In genomic region chr4:127023201-127023600, GRCm38 (mm10) we compare ENCODE assay signal across 9 mouse cellular contexts. TPM values are rescaled to one million over a fixed set of nuclear protein-coding genes. Genes with fewer than 3 reads are reported as not detected.
DNase-seq lines count a peak whose midpoint lies in the region; ATAC-seq and TF ChIP-seq lines count a peak whose summit lies in the region.
"Had no signal": no experiment of that assay in that cellular context is flagged by ENCODE, and none has a peak within 500 bp of the region (broad histone marks: within the 10 kb centered on the region; RNA-seq: fewer than 3 reads in every experiment).

No protein-coding gene starts in this region.

- H3K9ac ChIP-seq in lung, embryonic 15.5 days = peak overlapping the region; percentile 100
- peak overlapping the region; percentile 97 for H3K9ac ChIP-seq in limb, embryonic 11.5 days (ENCODE audit: low read length)

- H3K4me2 ChIP-seq in lung, embryonic 15.5 days = peak overlapping the region; percentile 83
- H3K4me2 ChIP-seq in limb, embryonic 11.5 days (ENCODE audit: low read depth, severe bottlenecking) = peak overlapping the region; percentile 83

- H3K27me3 ChIP-seq in lung, embryonic 15.5 days = no peaks in the 10 kb centered on the region
- no peaks in the 10 kb centered on the region for H3K27me3 ChIP-seq in limb, embryonic 11.5 days (ENCODE audit: control insufficient read depth, insufficient read depth, low read length)

- no peaks in the 10 kb centered on the region for H3K9me3 ChIP-seq in lung, embryonic 15.5 days
- H3K9me3 ChIP-seq in limb, embryonic 11.5 days (ENCODE audit: control insufficient read depth, low read length) = no peaks in the 10 kb centered on the region

- TF ChIP-seq CTCF in embryonic fibroblast, embryonic 13.5 days (IDR thresholded peaks at IDR 0.05; ENCODE audit: borderline replicate concordance, insufficient read depth, low read length) = no peak
- no peak for TF ChIP-seq CTCF in olfactory bulb, adult 2 months (IDR thresholded peaks at IDR 0.05; ENCODE audit: insufficient read depth, low read depth, low read length)

- H3K36me3 ChIP-seq in lung, embryonic 15.5 days = peaks cover 45% of the 10 kb centered on the region
- peaks cover 19% of the 10 kb centered on the region for H3K36me3 ChIP-seq in limb, embryonic 11.5 days (ENCODE audit: control insufficient read depth, insufficient read depth, low read length)

- under 1% methylated on average over 9 of the region's 9 CpGs for WGBS in lung, embryonic 15.5 days
- 7% methylated on average over 9 of the region's 9 CpGs for WGBS in limb, embryonic 11.5 days
- 0% methylated on average over 9 of the region's 9 CpGs for whole genome bisulfite sequencing in olfactory bulb, adult 2 months

- no peak for TF ChIP-seq POLR2A in embryonic fibroblast, embryonic 13.5 days (IDR thresholded peaks at IDR 0.05; ENCODE audit: low read depth, low read length)
- TF ChIP-seq POLR2A in olfactory bulb, adult 2 months (IDR thresholded peaks at IDR 0.05; ENCODE audit: insufficient read depth, low read depth, low read length) = no peak

- ATAC-seq in lung, embryonic 15.5 days (ENCODE audit: borderline replicate concordance, extremely low read depth, low FRiP score, low TSS enrichment) = no peak
- no peak for ATAC-seq in limb, embryonic 11.5 days (ENCODE audit: insufficient number of reproducible peaks, low FRiP score, low TSS enrichment, low read depth)

- H3K4me1 ChIP-seq in lung, embryonic 15.5 days = peaks cover 26% of the 10 kb centered on the region
- H3K4me1 ChIP-seq in embryonic fibroblast, embryonic 13.5 days (ENCODE audit: control insufficient read depth, insufficient read depth, low read length) = peaks cover 6% of the 10 kb centered on the region
- H3K4me1 ChIP-seq in limb, embryonic 11.5 days (ENCODE audit: control insufficient read depth, insufficient read depth, low read length) = peaks cover 4% of the 10 kb centered on the region; the same call in 1 of the 2 replicates
- H3K4me1 ChIP-seq in olfactory bulb, adult 2 months (ENCODE audit: control insufficient read depth, insufficient read depth, low read length) = 0 out of 2 replicates have a peak, but pooled peaks cover 2% of the 10 kb centered on the region

- no peak for DNase-seq in lung, adult 18-20 months
- no peak for DNase-seq in limb, embryonic 11.5 days (ENCODE audit: low spot score)
- no peak for DNase-seq in left cerebral cortex, postnatal 36 days (ENCODE audit: low spot score in 2 of 2)
- DNase-seq in left cerebral cortex, adult 9 months (ENCODE audit: low spot score in 2 of 2) = no peak
- no peak for DNase-seq in ovary, adult 18-20 months (ENCODE audit: low spot score)
- DNase-seq: lung, postnatal 4 days had no signal

- H3K27ac ChIP-seq in lung, embryonic 15.5 days = no peak overlapping the region
- no peak overlapping the region for H3K27ac ChIP-seq in embryonic fibroblast, embryonic 13.5 days (ENCODE audit: insufficient read depth, low read length)
- H3K27ac ChIP-seq in limb, embryonic 11.5 days (replicated peaks; ENCODE audit: low read depth, low read length) = no peak overlapping the region
- no peak overlapping the region for H3K27ac ChIP-seq in olfactory bulb, adult 2 months (ENCODE audit: insufficient read depth, low read depth, low read length)

- intact Hi-C loops in left cerebral cortex, postnatal 36 days (cut with DNase I) = loop anchor here (5.0 kb wide), 1 partner anchor 56 kb away; the partner anchor contains the start of gene Zmym4

- peak overlapping the region; percentile 97 for H3K4me3 ChIP-seq in lung, embryonic 15.5 days
- H3K4me3 ChIP-seq in embryonic fibroblast, embryonic 13.5 days (ENCODE audit: insufficient read depth, low read length) = peak overlapping the region; percentile 99
- peak overlapping the region; percentile 58 for H3K4me3 ChIP-seq in limb, embryonic 11.5 days (ENCODE audit: low read depth, low read length)
- H3K4me3 ChIP-seq in olfactory bulb, adult 2 months (ENCODE audit: insufficient read depth, low read depth, low read length) = peak overlapping the region; percentile 98

RNA-seq across cellular contexts. Expression of gene Sfpq, which starts 2.1 kb away (rescaled TPM):
- polyA plus RNA-seq in lung, embryonic 15.5 days (2015; fragmentation: Nextera tagmentation; extraction: Ambion mirVana) = 88.5 and 93.7 TPM in 2 replicates
- polyA plus RNA-seq in embryonic fibroblast, embryonic 13.5 days (2011; ENCODE audit: insufficient read length, low read depth, missing spikeins) = 280 and 376 TPM in 2 replicates
- 161 and 180 TPM in 2 replicates for polyA plus RNA-seq in limb, embryonic 11.5 days (2014; fragmentation: Nextera tagmentation; extraction: Ambion mirVana)
- 295 and 1,081 TPM in 2 replicates for polyA plus RNA-seq in olfactory bulb, adult 2 months (2012; ENCODE audit: insufficient read depth, insufficient read length, low replicate concordance, missing spikeins)
- total RNA-seq in left cerebral cortex, postnatal 36 days (2021) = 100 to 1,000 TPM; 163 to 281 TPM

RNA-seq across cellular contexts. Expression of gene Zmym1, which starts 37.8 kb away (rescaled TPM):
- 19.1 and 20.1 TPM in 2 replicates for polyA plus RNA-seq in lung, embryonic 15.5 days (2015; fragmentation: Nextera tagmentation; extraction: Ambion mirVana)
- 12.1 and 18.0 TPM in 2 replicates for polyA plus RNA-seq in embryonic fibroblast, embryonic 13.5 days (2011; ENCODE audit: insufficient read length, low read depth, missing spikeins)
- polyA plus RNA-seq in limb, embryonic 11.5 days (2014; fragmentation: Nextera tagmentation; extraction: Ambion mirVana) = 35.2 and 38.0 TPM in 2 replicates
- not detected in 2 replicates for polyA plus RNA-seq in olfactory bulb, adult 2 months (2012; ENCODE audit: insufficient read depth, insufficient read length, low replicate concordance, missing spikeins)
- 10 to 100 TPM in 1 of 2 experiments, 1 to 10 TPM in 1; 9.8 to 15.9 TPM for total RNA-seq in left cerebral cortex, postnatal 36 days (2021)

RNA-seq across cellular contexts. Expression of gene Zmym6, which starts 54.0 kb away (rescaled TPM):
- polyA plus RNA-seq in lung, embryonic 15.5 days (2015; fragmentation: Nextera tagmentation; extraction: Ambion mirVana) = 15.0 and 17.3 TPM in 2 replicates
- 21.7 and 28.0 TPM in 2 replicates for polyA plus RNA-seq in embryonic fibroblast, embryonic 13.5 days (2011; ENCODE audit: insufficient read length, low read depth, missing spikeins)
- polyA plus RNA-seq in limb, embryonic 11.5 days (2014; fragmentation: Nextera tagmentation; extraction: Ambion mirVana) = 22.3 and 26.3 TPM in 2 replicates
- polyA plus RNA-seq in olfactory bulb, adult 2 months (2012; ENCODE audit: insufficient read depth, insufficient read length, low replicate concordance, missing spikeins) = not detected in 2 replicates
- 10 to 100 TPM; 27.0 to 38.0 TPM for total RNA-seq in left cerebral cortex, postnatal 36 days (2021)

RNA-seq across cellular contexts. Expression of gene Zmym4, which starts 55.3 kb away (rescaled TPM):
- 18.0 and 18.2 TPM in 2 replicates for polyA plus RNA-seq in lung, embryonic 15.5 days (2015; fragmentation: Nextera tagmentation; extraction: Ambion mirVana)
- polyA plus RNA-seq in embryonic fibroblast, embryonic 13.5 days (2011; ENCODE audit: insufficient read length, low read depth, missing spikeins) = 53.3 and 59.7 TPM in 2 replicates
- polyA plus RNA-seq in limb, embryonic 11.5 days (2014; fragmentation: Nextera tagmentation; extraction: Ambion mirVana) = 21.7 and 31.2 TPM in 2 replicates
- polyA plus RNA-seq in olfactory bulb, adult 2 months (2012; ENCODE audit: insufficient read depth, insufficient read length, low replicate concordance, missing spikeins) = not detected in 2 replicates
- 10 to 100 TPM; 43.4 to 61.0 TPM for total RNA-seq in left cerebral cortex, postnatal 36 days (2021)
